Mouse (Mus musculus) heart, adult 10 weeks (tissue): ENCODE measurements around the gene Pipox. TPM values are rescaled to one million over a fixed set of nuclear protein-coding genes. Genes with fewer than 3 reads are reported as not detected.

ENCODE experiments used
- polyA plus RNA-seq: library from polyadenylated mRNA; stranded (reverse); fragments of 350-450 nt; fragmentation: Illumina TruSeq; extraction: RNeasy Lipid Tissue Mini Kit (QIAGEN cat#74804); gene quantifications from one replicate; pipeline ENCODE4 v1.2.3, GENCODE M21; 2014; ENCODE audit warnings: low read depth, low replicate concordance

Gene Pipox
- 0.92 TPM for polyA plus RNA-seq

DNA sequence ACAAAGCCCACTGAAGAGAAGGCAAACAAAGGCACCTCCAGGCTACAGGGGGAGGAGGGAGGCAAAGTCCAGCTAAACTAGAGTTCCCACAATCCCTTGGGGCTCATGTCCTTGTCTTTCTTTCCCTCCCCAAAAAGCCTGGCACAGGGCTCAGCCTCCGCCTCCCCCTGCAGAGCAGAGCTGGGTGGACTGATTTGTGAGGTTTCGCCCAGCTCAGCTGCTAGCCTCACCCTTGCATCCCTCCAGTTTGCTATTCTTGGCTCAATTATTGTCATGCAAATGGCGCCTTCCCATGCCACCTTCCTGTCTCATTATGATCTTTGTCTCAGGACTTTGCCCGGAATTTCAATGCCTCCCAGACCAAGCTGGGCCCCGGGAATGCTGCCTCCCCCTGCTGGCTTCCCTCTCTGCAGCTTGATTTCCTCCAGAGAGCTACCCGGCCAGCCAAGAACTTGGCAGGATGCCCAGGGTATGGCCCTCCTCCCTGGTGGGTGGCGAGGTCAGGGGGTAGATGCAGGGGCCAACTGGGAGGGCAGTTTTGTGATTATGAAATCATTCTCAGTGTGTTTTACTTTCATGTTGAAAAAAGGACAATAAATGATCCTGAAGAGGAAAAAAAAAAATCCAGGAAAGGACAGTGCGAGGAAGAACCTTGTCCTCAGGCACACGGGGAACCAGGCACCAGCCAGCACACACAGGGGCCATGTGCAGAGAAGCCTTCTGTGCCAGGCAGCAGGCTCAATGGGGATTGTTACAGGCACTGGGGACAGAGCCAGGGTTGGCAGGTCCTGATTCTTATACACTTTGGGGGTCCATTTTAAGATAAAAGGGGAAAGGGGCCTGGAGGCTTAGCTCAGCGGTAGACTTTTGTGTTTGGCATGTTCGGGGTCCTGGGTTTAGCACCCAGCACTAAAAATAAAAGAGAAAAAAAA lies at the start of gene Pipox:
TSS of gene Pipox (minus strand) at position 310 of the 932 bp plus-strand sequence.

DNA sequence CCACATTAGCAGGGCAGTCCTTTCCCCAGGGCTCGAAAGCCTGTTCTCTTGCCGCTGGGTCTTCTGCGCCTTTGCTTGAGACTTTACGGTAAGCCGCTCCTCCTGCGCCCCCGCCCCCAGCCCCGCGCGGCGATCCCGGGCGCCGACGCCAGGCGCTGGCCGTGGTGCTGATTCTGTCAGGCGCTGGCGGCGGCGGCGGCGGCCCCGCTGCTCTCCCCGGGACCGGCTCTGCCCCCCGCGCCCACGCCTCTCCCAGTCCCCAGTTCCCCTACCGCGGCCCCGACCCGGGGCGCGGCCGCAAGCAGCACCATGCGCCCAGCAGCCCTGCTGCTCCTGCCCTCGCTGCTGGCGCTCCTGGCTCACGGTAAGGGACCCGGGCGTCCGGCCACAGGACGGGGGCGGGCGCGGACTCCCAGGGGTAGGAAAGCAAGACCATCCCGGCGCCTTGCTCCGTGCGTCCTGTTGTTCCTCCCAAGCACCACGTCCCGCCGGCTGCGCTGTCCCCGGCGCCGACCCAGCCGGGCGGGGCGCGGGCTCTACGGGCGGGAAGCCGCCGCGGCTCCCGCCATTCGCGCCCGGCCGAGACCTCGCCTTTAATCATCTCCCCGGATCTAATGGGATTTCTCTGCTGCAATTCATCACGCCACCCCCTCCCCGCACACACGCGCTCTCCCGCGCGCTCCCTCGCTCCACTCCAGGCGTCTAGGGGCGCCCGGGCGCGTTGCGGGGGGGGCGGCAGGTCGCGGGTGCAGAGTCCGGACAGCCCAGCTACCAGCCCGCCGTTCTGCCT lies 37.0 kb upstream of the Pipox start, which contains the start of gene Sez6:
TSS of gene Sez6 (plus strand) at position 50 of the 790 bp plus-strand sequence.

Other genes starting within 250 kb of the Pipox start
- 25.4 TPM for gene Nufip2, start 207.9 kb downstream of the Pipox start, polyA plus RNA-seq
- not detected for gene Cryba1, start 168.8 kb downstream of the Pipox start, polyA plus RNA-seq
- 183 TPM for gene Myo18a, start 130.8 kb downstream of the Pipox start, polyA plus RNA-seq
- gene Gm10277, start 106.3 kb downstream of the Pipox start, polyA plus RNA-seq, result not detected
- 0.42 TPM for gene Sez6, start 36.7 kb upstream of the Pipox start, polyA plus RNA-seq
- gene Phf12, start 88.7 kb upstream of the Pipox start, polyA plus RNA-seq, result 25.0 TPM
- 3.2 TPM for gene Dhrs13, start 138.2 kb upstream of the Pipox start, polyA plus RNA-seq
- gene Flot2, start 143.8 kb upstream of the Pipox start, polyA plus RNA-seq, result 57.8 TPM
- gene Eral1, start 186.3 kb upstream of the Pipox start, polyA plus RNA-seq, result 23.7 TPM
- 10.5 TPM for gene Fam222b, start 200.6 kb upstream of the Pipox start, polyA plus RNA-seq